In genomic region chr8:117156866-117157768, GRCm38 (mm10) we compare ENCODE assay signal across 8 mouse cellular contexts. TPM values are rescaled to one million over a fixed set of nuclear protein-coding genes. Genes with fewer than 3 reads are reported as not detected.
A peak's percentile ranks its signal among the peaks of the same experiment; 100 is the strongest.
DNase-seq lines count a peak whose midpoint lies in the region; ATAC-seq lines count a peak whose summit lies in the region.

No protein-coding gene starts in this region.

- peak overlapping the region; percentile 88 for H3K9ac ChIP-seq in forebrain, embryonic 12.5 days
- peak overlapping the region; percentile 92 for H3K9ac ChIP-seq in liver, embryonic 12.5 days

- peak overlapping the region; percentile 95 for H3K27ac ChIP-seq in heart, embryonic 10.5 days
- H3K27ac ChIP-seq in forebrain, embryonic 12.5 days, result peak overlapping the region; percentile 70
- H3K27ac ChIP-seq in liver, embryonic 12.5 days, result peak overlapping the region; percentile 81

- peak; percentile 30 for ATAC-seq in CD4-positive, CD25-positive, alpha-beta regulatory T cell, adult 4 months
- peak; percentile 24 for ATAC-seq in forebrain, embryonic 12.5 days (ENCODE audit: low FRiP score)
- no peak for ATAC-seq in liver, embryonic 12.5 days

- H3K4me2 ChIP-seq in forebrain, embryonic 12.5 days, result peak overlapping the region; percentile 94
- H3K4me2 ChIP-seq in liver, embryonic 12.5 days, result peak overlapping the region; percentile 94

- 11% methylated on average over 33 of the region's 33 CpGs for WGBS in heart, embryonic 10.5 days
- WGBS in forebrain, embryonic 12.5 days, result 11% methylated on average over 33 of the region's 33 CpGs
- 4% methylated on average over 33 of the region's 33 CpGs for WGBS in liver, embryonic 12.5 days (ENCODE audit: insufficient replicate concordance)

- H3K36me3 ChIP-seq in heart, embryonic 10.5 days, result no peaks in the 10 kb centered on the region
- H3K36me3 ChIP-seq in forebrain, embryonic 12.5 days (replicated peaks), result no peaks in the 10 kb centered on the region
- no peaks in the 10 kb centered on the region for H3K36me3 ChIP-seq in liver, embryonic 12.5 days

- H3K4me1 ChIP-seq in heart, embryonic 10.5 days, result peaks cover 29% of the 10 kb centered on the region
- H3K4me1 ChIP-seq in forebrain, embryonic 12.5 days, result peaks cover 34% of the 10 kb centered on the region
- peaks cover 32% of the 10 kb centered on the region for H3K4me1 ChIP-seq in liver, embryonic 12.5 days

- no peak for DNase-seq in heart, embryonic 10.5 days (ENCODE audit: low spot score)
- no peak for DNase-seq in heart, postnatal 14 days
- peak; percentile 60 for DNase-seq in thymus, postnatal 0 days (ENCODE audit: low spot score)
- DNase-seq in left cerebral cortex, postnatal 14 days (ENCODE audit: low spot score in 2 of 2), result no peak
- DNase-seq in left cerebral cortex, postnatal 10 days (ENCODE audit: extremely low spot score in 1 of 2, low spot score in 2 of 2), result no peak

- H3K9me3 ChIP-seq in heart, embryonic 10.5 days, result no peaks in the 10 kb centered on the region
- H3K9me3 ChIP-seq in forebrain, embryonic 12.5 days, result no peaks in the 10 kb centered on the region
- H3K9me3 ChIP-seq in liver, embryonic 12.5 days (replicated peaks), result no peaks in the 10 kb centered on the region

- intact Hi-C loops in heart, postnatal 14 days (cut with DNase I), result no loop called here
- intact Hi-C loops in left cerebral cortex, postnatal 14 days (cut with DNase I), result loop anchor here (5.0 kb wide), 1 partner anchor 165 kb away; the partner anchor contains the start of gene Gcsh
- intact Hi-C loops in left cerebral cortex, postnatal 10 days (cut with DNase I), result no loop called here

- H3K27me3 ChIP-seq in heart, embryonic 10.5 days (ENCODE audit: insufficient read depth, poor library complexity, severe bottlenecking), result no peaks in the 10 kb centered on the region
- no peaks in the 10 kb centered on the region for H3K27me3 ChIP-seq in forebrain, embryonic 12.5 days
- no peaks in the 10 kb centered on the region for H3K27me3 ChIP-seq in liver, embryonic 12.5 days (replicated peaks)

- H3K4me3 ChIP-seq in heart, embryonic 10.5 days, result peak overlapping the region; percentile 98
- peak overlapping the region; percentile 81 for H3K4me3 ChIP-seq in forebrain, embryonic 12.5 days (replicated peaks)
- peak overlapping the region; percentile 96 for H3K4me3 ChIP-seq in liver, embryonic 12.5 days

RNA-seq across cellular contexts. Expression of gene Gan, which starts 0.8 kb away (rescaled TPM):
- 1.9 TPM in 2 replicates for polyA plus RNA-seq in heart, embryonic 10.5 days (2016; fragmentation: Nextera tagmentation; extraction: Ambion mirVana)
- total RNA-seq in heart, postnatal 14 days (2021), result 1 to 10 TPM; 6.0 to 6.3 TPM
- polyA plus RNA-seq in CD4-positive, CD25-positive, alpha-beta regulatory T cell, adult 4 months (2017; shearing (Covaris generic)), result 1 to 10 TPM; 2.0 to 2.1 TPM
- polyA plus RNA-seq in forebrain, embryonic 12.5 days (2016; fragmentation: Nextera tagmentation; extraction: Ambion mirVana), result 2.9 and 3.4 TPM in 2 replicates
- polyA plus RNA-seq in liver, embryonic 12.5 days (2016; fragmentation: Nextera tagmentation; extraction: Ambion mirVana), result 1.9 and 2.1 TPM in 2 replicates
- polyA plus RNA-seq in thymus, postnatal 0 days (2015; fragmentation: Nextera tagmentation; extraction: Ambion mirVana), result 1.5 and 2.3 TPM in 2 replicates
- total RNA-seq in left cerebral cortex, postnatal 14 days (2021), result 10 to 100 TPM; 17.2 to 19.3 TPM
- 10 to 100 TPM; 22.7 to 27.0 TPM for total RNA-seq in left cerebral cortex, postnatal 10 days (2021)
